Mouse (Mus musculus): ENCODE measurements around the gene Olfr934.

Olfr934 gene

GRCm38 (mm10) chr9:38988215-38988614 lies at the start of gene Olfr934:
Olfr934 (minus strand) TSS chr9:38988315.
- no peak for DNase-seq (ENCODE audit: low spot score)

- no peak for DNase-seq (ENCODE audit: low spot score)
These were observed 35.2 kb upstream of the Olfr934 start, which contains the start of gene Olfr146 for GRCm38 (mm10) chr9:39023277-39023676. Olfr146 (minus strand) TSS chr9:39023377.

DNA sequence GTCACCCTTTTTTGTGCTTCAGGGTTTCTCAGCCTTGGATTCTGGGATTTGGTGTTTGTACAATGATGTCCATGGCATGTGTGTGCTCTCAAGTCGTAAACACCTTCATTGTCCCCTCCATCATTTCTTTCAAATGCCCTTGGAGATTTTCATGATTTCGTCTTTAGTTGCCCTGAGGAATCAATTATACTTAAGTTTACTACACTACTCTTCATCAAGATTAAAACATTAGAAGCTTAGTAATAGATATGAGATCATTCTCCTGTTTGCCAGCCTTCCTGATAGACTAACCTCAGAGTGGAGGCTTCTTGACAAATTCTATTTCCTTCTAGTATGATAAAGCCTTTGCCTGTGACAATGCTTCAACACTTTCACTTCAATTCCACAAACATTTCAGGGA lies 11.5 kb upstream of the Olfr934 start, which contains the start of gene Olfr935:
Gene Olfr935, minus strand, starts transcription at position 101 of the 400 bp plus-strand sequence.
- no peak for DNase-seq (ENCODE audit: low spot score)

GRCm38 (mm10) chr9:38972013-38972412 lies 16.1 kb downstream of the Olfr934 start, which contains the start of gene Olfr933:
Olfr933 (plus strand) TSS chr9:38972313.
- no peak for DNase-seq (ENCODE audit: low spot score)

DNA sequence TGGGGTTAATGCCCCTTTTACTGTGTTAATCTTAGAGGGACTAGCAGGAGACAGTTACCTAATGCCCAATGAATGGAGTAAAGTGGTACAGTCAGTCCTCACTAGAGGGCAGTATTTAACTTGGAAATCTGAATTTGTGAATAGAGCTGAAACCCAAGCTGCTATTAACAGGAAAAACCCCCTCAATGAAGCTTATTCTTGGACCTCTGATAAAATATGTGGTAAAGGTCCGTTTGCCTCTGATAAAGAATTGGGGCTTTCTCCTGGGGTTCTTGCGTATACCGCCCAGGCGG lies 34.0 kb downstream of the Olfr934 start:
- DNase-seq (ENCODE audit: low spot score): no peak

DNA sequence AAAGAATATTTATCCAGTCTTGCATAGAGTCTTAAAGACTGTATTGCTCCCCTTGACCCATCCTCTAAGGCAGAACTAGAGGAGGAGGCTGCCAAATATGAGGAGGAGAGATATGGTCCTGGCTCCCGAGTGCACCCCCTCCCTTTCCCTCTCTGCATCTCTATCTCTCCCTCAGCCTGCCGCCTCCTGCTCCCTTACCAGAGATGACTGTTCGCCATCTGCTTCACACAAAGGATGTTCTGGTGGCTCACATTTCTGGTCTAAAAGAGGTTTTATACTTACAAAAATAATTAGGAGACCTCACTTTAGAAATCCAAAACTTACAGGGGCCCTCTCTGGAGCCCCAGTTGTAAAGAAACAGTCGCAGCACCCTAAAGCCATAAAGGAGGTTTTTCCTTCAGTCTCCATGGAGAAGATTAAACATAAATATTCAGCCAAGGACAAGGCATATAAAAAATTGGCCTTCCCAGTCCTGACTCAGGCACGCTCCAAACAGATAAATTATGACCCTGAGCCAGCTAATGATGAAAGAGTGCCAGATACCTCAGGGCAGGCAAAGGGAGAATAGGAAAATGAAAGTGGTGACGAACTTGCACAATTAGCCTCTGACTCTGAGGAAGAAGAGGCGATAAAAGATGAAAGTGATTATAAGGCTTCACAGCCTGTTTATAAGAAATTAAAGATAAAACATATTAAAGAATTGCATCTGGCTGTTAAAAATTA lies 34.6 kb downstream of the Olfr934 start:
- no peak for DNase-seq (ENCODE audit: low spot score)
